Mouse (Mus musculus) kidney, adult 2 months (tissue): ENCODE results near the gene Hapln2.

Source experiments
- CTCF ChIP-seq: fragments of 200-500 bp; conservative IDR thresholded peaks from 2 replicates; pipeline ENCODE4 v1.5.1; 2011; ENCODE audit warnings: low read depth, mild to moderate bottlenecking, control low read depth, low read length, moderate library complexity, mixed read lengths; ENCODE audit not compliant: insufficient read depth, insufficient read length
- POLR2A ChIP-seq: fragments of 200-500 bp; IDR thresholded peaks from one replicate; pipeline ENCODE4 v1.6.1; 2011; ENCODE audit warnings: low read depth, low read length, control low read depth

- TF ChIP-seq CTCF (no peak), POLR2A (no peak)
Observed at GRCm38 (mm10) chr3:87996401-87996800, 31.0 kb downstream of the Hapln2 start.
